8 mouse cellular contexts compared by ENCODE assay signal in the genomic region with DNA sequence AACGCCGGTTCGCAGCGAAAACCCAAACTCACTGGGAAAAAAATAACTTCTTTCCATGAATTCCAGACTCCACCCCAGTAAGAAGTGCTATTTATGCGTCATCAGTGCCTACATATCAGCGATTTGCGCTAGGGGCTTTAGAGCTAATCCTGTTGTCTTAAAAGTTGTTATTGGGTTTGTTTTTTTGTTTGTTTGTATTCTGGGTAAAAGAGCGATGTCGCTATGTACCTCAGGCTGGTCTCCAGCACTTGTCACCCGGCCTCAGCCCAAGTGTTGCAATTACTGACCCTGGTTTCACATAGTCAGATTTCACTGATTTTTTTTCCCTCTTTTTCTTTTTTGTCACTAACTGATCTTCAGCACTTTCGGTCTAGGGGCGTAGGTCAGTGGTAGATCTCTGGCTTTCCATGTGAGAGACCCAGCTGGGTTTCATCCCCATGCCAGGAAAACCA. TPM values are rescaled to one million over a fixed set of nuclear protein-coding genes. Genes with fewer than 3 reads are reported as not detected.
DNase-seq lines count a peak whose midpoint lies in the region; ATAC-seq lines count a peak whose summit lies in the region.

No protein-coding gene starts in this region.

- peak overlapping the region; percentile 51 for H3K4me3 ChIP-seq in neural tube, embryonic 11.5 days (ENCODE audit: low read depth, low read length)
- peak overlapping the region; percentile 73 for H3K4me3 ChIP-seq in forebrain, embryonic 10.5 days
- peak overlapping the region; percentile 81 for H3K4me3 ChIP-seq in liver, embryonic 13.5 days (replicated peaks)
- peak overlapping the region; percentile 71 for H3K4me3 ChIP-seq in stomach, embryonic 14.5 days (ENCODE audit: low read depth, low read length)

- 5% methylated on average over 12 of the region's 12 CpGs for WGBS in neural tube, embryonic 11.5 days
- 8% methylated on average over 12 of the region's 12 CpGs for WGBS in forebrain, embryonic 10.5 days
- WGBS in liver, embryonic 13.5 days (ENCODE audit: insufficient replicate concordance), result 8% methylated on average over 12 of the region's 12 CpGs
- 4% methylated on average over 12 of the region's 12 CpGs for WGBS in stomach, embryonic 14.5 days

- H3K27me3 ChIP-seq in neural tube, embryonic 11.5 days (ENCODE audit: control insufficient read depth, insufficient read depth, low read length), result 0 out of 2 replicates have a peak, but pooled peaks cover 2% of the 10 kb centered on the region
- peaks cover 31% of the 10 kb centered on the region for H3K27me3 ChIP-seq in forebrain, embryonic 10.5 days (ENCODE audit: poor library complexity, severe bottlenecking)
- no peaks in the 10 kb centered on the region for H3K27me3 ChIP-seq in liver, embryonic 13.5 days
- no peaks in the 10 kb centered on the region for H3K27me3 ChIP-seq in stomach, embryonic 14.5 days (ENCODE audit: control insufficient read depth, insufficient read depth, low read length)

- H3K9ac ChIP-seq in neural tube, embryonic 11.5 days (ENCODE audit: low read length), result peak overlapping the region; percentile 66
- H3K9ac ChIP-seq in liver, embryonic 13.5 days, result peak overlapping the region; percentile 88
- peak overlapping the region; percentile 88 for H3K9ac ChIP-seq in stomach, embryonic 14.5 days (replicated peaks; ENCODE audit: low read depth, low read length)

- no peaks in the 10 kb centered on the region for H3K9me3 ChIP-seq in neural tube, embryonic 11.5 days (ENCODE audit: control insufficient read depth, low read length)
- no peaks in the 10 kb centered on the region for H3K9me3 ChIP-seq in forebrain, embryonic 10.5 days
- H3K9me3 ChIP-seq in liver, embryonic 13.5 days (replicated peaks), result no peaks in the 10 kb centered on the region
- no peaks in the 10 kb centered on the region for H3K9me3 ChIP-seq in stomach, embryonic 14.5 days (ENCODE audit: control insufficient read depth, low read depth, low read length)

- H3K36me3 ChIP-seq in neural tube, embryonic 11.5 days (ENCODE audit: control insufficient read depth, insufficient read depth, low read length), result no peaks in the 10 kb centered on the region
- H3K36me3 ChIP-seq in forebrain, embryonic 10.5 days (replicated peaks), result no peaks in the 10 kb centered on the region
- H3K36me3 ChIP-seq in liver, embryonic 13.5 days, result no peaks in the 10 kb centered on the region
- H3K36me3 ChIP-seq in stomach, embryonic 14.5 days (ENCODE audit: control insufficient read depth, insufficient read depth, low read length), result no peaks in the 10 kb centered on the region

- H3K27ac ChIP-seq in neural tube, embryonic 11.5 days (ENCODE audit: low read depth, low read length), result no peak overlapping the region
- H3K27ac ChIP-seq in forebrain, embryonic 10.5 days, result peak overlapping the region; percentile 80
- H3K27ac ChIP-seq in liver, embryonic 13.5 days, result peak overlapping the region; percentile 80
- peak overlapping the region; percentile 91 for H3K27ac ChIP-seq in stomach, embryonic 14.5 days (ENCODE audit: low read length)

- no peak for DNase-seq in neural tube, embryonic 11.5 days (ENCODE audit: low spot score)
- no peak for DNase-seq in neural tube, embryonic 10.5 days (ENCODE audit: extremely low spot score, low spot score)
- no peak for DNase-seq in forebrain, embryonic 10.5 days (ENCODE audit: extremely low spot score, low spot score)
- peak; percentile 22 for DNase-seq in liver, embryonic 13.5 days
- DNase-seq in thymus, postnatal 4 days, result no peak
- DNase-seq in cerebellum, postnatal 4 days (ENCODE audit: low spot score in 2 of 2), result no peak
- no peak for DNase-seq in retina, postnatal 1 day

- H3K4me2 ChIP-seq in neural tube, embryonic 11.5 days (ENCODE audit: low read depth), result peak overlapping the region; percentile 82
- peak overlapping the region; percentile 92 for H3K4me2 ChIP-seq in liver, embryonic 13.5 days
- H3K4me2 ChIP-seq in stomach, embryonic 14.5 days (replicated peaks; ENCODE audit: low read depth, low read length), result peak overlapping the region; percentile 70

- H3K4me1 ChIP-seq in neural tube, embryonic 11.5 days (ENCODE audit: control insufficient read depth, insufficient read depth, low read length), result peaks cover 6% of the 10 kb centered on the region; the same call in 1 of the 2 replicates
- peaks cover 15% of the 10 kb centered on the region for H3K4me1 ChIP-seq in forebrain, embryonic 10.5 days
- peaks cover 80% of the 10 kb centered on the region for H3K4me1 ChIP-seq in liver, embryonic 13.5 days (replicated peaks)
- peaks cover 9% of the 10 kb centered on the region; the same call in 1 of the 2 replicates for H3K4me1 ChIP-seq in stomach, embryonic 14.5 days (ENCODE audit: control insufficient read depth, insufficient read depth, low read length)

- ATAC-seq in neural tube, embryonic 11.5 days (ENCODE audit: insufficient read depth, low FRiP score, low TSS enrichment), result no peak
- peak; percentile 18 for ATAC-seq in liver, embryonic 13.5 days (ENCODE audit: low read depth)
- no peak for ATAC-seq in stomach, embryonic 14.5 days (ENCODE audit: insufficient number of reproducible peaks, insufficient read depth, low FRiP score, low read depth)

RNA-seq across cellular contexts. Expression of gene Tmbim1, which starts 1.1 kb away (rescaled TPM):
- 8.3 and 8.5 TPM in 2 replicates for polyA plus RNA-seq in neural tube, embryonic 11.5 days (2014; fragmentation: Nextera tagmentation; extraction: Ambion mirVana)
- polyA plus RNA-seq in forebrain, embryonic 10.5 days (2016; fragmentation: Nextera tagmentation; extraction: Ambion mirVana), result 8.1 and 8.3 TPM in 2 replicates
- polyA plus RNA-seq in liver, embryonic 13.5 days (2015; fragmentation: Nextera tagmentation; extraction: Ambion mirVana), result 15.9 and 18.0 TPM in 2 replicates
- polyA plus RNA-seq in stomach, embryonic 14.5 days (2014; fragmentation: Nextera tagmentation; extraction: Ambion mirVana), result 50.1 and 53.9 TPM in 2 replicates

RNA-seq across cellular contexts. Expression of gene Pnkd, which starts 19.6 kb away (rescaled TPM):
- 104 and 107 TPM in 2 replicates for polyA plus RNA-seq in neural tube, embryonic 11.5 days (2014; fragmentation: Nextera tagmentation; extraction: Ambion mirVana)
- 99.7 and 101 TPM in 2 replicates for polyA plus RNA-seq in forebrain, embryonic 10.5 days (2016; fragmentation: Nextera tagmentation; extraction: Ambion mirVana)
- 36.5 and 39.8 TPM in 2 replicates for polyA plus RNA-seq in liver, embryonic 13.5 days (2015; fragmentation: Nextera tagmentation; extraction: Ambion mirVana)
- 122 and 132 TPM in 2 replicates for polyA plus RNA-seq in stomach, embryonic 14.5 days (2014; fragmentation: Nextera tagmentation; extraction: Ambion mirVana)

RNA-seq across cellular contexts. Expression of gene Aamp, which starts 19.8 kb away (rescaled TPM):
- 195 and 215 TPM in 2 replicates for polyA plus RNA-seq in neural tube, embryonic 11.5 days (2014; fragmentation: Nextera tagmentation; extraction: Ambion mirVana)
- polyA plus RNA-seq in forebrain, embryonic 10.5 days (2016; fragmentation: Nextera tagmentation; extraction: Ambion mirVana), result 245 and 246 TPM in 2 replicates
- polyA plus RNA-seq in liver, embryonic 13.5 days (2015; fragmentation: Nextera tagmentation; extraction: Ambion mirVana), result 104 and 107 TPM in 2 replicates
- 240 and 261 TPM in 2 replicates for polyA plus RNA-seq in stomach, embryonic 14.5 days (2014; fragmentation: Nextera tagmentation; extraction: Ambion mirVana)

RNA-seq across cellular contexts. Expression of gene Gpbar1, which starts 26.0 kb away (rescaled TPM):
- polyA plus RNA-seq in neural tube, embryonic 11.5 days (2014; fragmentation: Nextera tagmentation; extraction: Ambion mirVana), result 0.21 and 0.38 TPM in 2 replicates
- polyA plus RNA-seq in forebrain, embryonic 10.5 days (2016; fragmentation: Nextera tagmentation; extraction: Ambion mirVana), result 0.14 and 0.33 TPM in 2 replicates
- polyA plus RNA-seq in liver, embryonic 13.5 days (2015; fragmentation: Nextera tagmentation; extraction: Ambion mirVana), result 0.64 and 0.75 TPM in 2 replicates
- polyA plus RNA-seq in stomach, embryonic 14.5 days (2014; fragmentation: Nextera tagmentation; extraction: Ambion mirVana), result 3.5 and 4.1 TPM in 2 replicates

RNA-seq across cellular contexts. Expression of gene Catip, which starts 57.5 kb away (rescaled TPM):
- 0.20 and 0.26 TPM in 2 replicates for polyA plus RNA-seq in neural tube, embryonic 11.5 days (2014; fragmentation: Nextera tagmentation; extraction: Ambion mirVana)
- polyA plus RNA-seq in forebrain, embryonic 10.5 days (2016; fragmentation: Nextera tagmentation; extraction: Ambion mirVana), result 0.12 and 0.34 TPM in 2 replicates
- 0.08 and 0.13 TPM in 2 replicates for polyA plus RNA-seq in liver, embryonic 13.5 days (2015; fragmentation: Nextera tagmentation; extraction: Ambion mirVana)
- 0.69 and 0.81 TPM in 2 replicates for polyA plus RNA-seq in stomach, embryonic 14.5 days (2014; fragmentation: Nextera tagmentation; extraction: Ambion mirVana)
